Mouse (Mus musculus): Measurements from ENCODE around the gene Zscan12. TPM values are rescaled to one million over a fixed set of nuclear protein-coding genes. Genes with fewer than 3 reads are reported as not detected.
"Not testable (repeated sequence)": the region's sequence is repeated elsewhere in the genome, so short reads cannot be mapped to it uniquely, and the experiment has no call there.

The Zscan12 gene
- total and polyA plus RNA-seq, 3 experiments: 1.3 to 5.1 (median 4.8) TPM

- peaks cover 3% of the 10 kb centered on the region for H3K4me1 ChIP-seq (ENCODE audit: control insufficient read depth, insufficient read depth, low read length)
- no peaks in the 10 kb centered on the region for H3K79me2 ChIP-seq (replicated peaks; ENCODE audit: control insufficient read depth, insufficient read depth, low read length)
- 98% methylated on average over 1 of the region's 1 CpGs for WGBS
- H3K36me3 ChIP-seq (ENCODE audit: control insufficient read depth, insufficient read depth, low read length): peaks cover 35% of the 10 kb centered on the region
- no peak overlapping the region for H3K9ac ChIP-seq (ENCODE audit: low read depth, low read length)
- DNase-seq: no peak
- intact Hi-C loops (cut with DNase I): no loop called here
- H3K27ac ChIP-seq: no peak overlapping the region
- no peak for TF ChIP-seq POLR2A (IDR thresholded peaks at IDR 0.05; ENCODE audit: insufficient read depth, low read depth, low read length)
- no peak for TF ChIP-seq EP300 (IDR thresholded peaks at IDR 0.05; ENCODE audit: insufficient read depth, low read depth, low read length)
- no peak for TF ChIP-seq CTCF (IDR thresholded peaks at IDR 0.05)
- no peak overlapping the region for H3K4me3 ChIP-seq
- H3K27me3 ChIP-seq (ENCODE audit: control insufficient read depth, insufficient read depth, low read length): no peaks in the 10 kb centered on the region
Observed at GRCm38 (mm10) chr13:21395211-21395610, 32.6 kb downstream of the Zscan12 start.

GRCm38 (mm10) chr13:21395623-21396022 lies 33.0 kb downstream of the Zscan12 start:
- Histone ChIP-seq H3K4me3 (no peak overlapping the region), H3K9ac (ENCODE audit: low read depth, low read length) (no peak overlapping the region), H3K36me3 (ENCODE audit: control insufficient read depth, insufficient read depth, low read length) (peaks cover 35% of the 10 kb centered on the region), H3K27ac (no peak overlapping the region), H3K4me1 (ENCODE audit: control insufficient read depth, insufficient read depth, low read length) (peaks cover 3% of the 10 kb centered on the region), H3K27me3 (ENCODE audit: control insufficient read depth, insufficient read depth, low read length) (no peaks in the 10 kb centered on the region), H3K79me2 (replicated peaks; ENCODE audit: control insufficient read depth, insufficient read depth, low read length) (no peaks in the 10 kb centered on the region)
- 93% methylated on average over 6 of the region's 6 CpGs for WGBS
- intact Hi-C loops (cut with DNase I): loop anchor here (2.0 kb wide), 1 partner anchor 67 kb away; no protein-coding TSS in a partner anchor
- DNase-seq: no peak
- TF ChIP-seq POLR2A (IDR thresholded peaks at IDR 0.05; ENCODE audit: insufficient read depth, low read depth, low read length) (no peak), CTCF (IDR thresholded peaks at IDR 0.05) (no peak)

- not testable (repeated sequence) for H3K9ac ChIP-seq (ENCODE audit: low read depth, low read length); H3K4me1 ChIP-seq (ENCODE audit: control insufficient read depth, insufficient read depth, low read length); H3K27ac ChIP-seq; H3K27me3 ChIP-seq (ENCODE audit: control insufficient read depth, insufficient read depth, low read length); H3K4me3 ChIP-seq; H3K79me2 ChIP-seq (replicated peaks; ENCODE audit: control insufficient read depth, insufficient read depth, low read length)
- peaks cover 33% of the 10 kb centered on the region for H3K36me3 ChIP-seq (ENCODE audit: control insufficient read depth, insufficient read depth, low read length)
- DNase-seq: peak; percentile 26 to 53
- 90% methylated on average over 18 of the region's 18 CpGs for WGBS
- intact Hi-C loops (cut with DNase I): loop anchor here (2.0 kb wide), 1 partner anchor 67 kb away; no protein-coding TSS in a partner anchor
Observed at GRCm38 (mm10) chr13:21396048-21396447, 33.4 kb downstream of the Zscan12 start.

GRCm38 (mm10) chr13:21397486-21397885 lies 34.9 kb downstream of the Zscan12 start:
- H3K4me1 ChIP-seq (ENCODE audit: control insufficient read depth, insufficient read depth, low read length): peaks cover 6% of the 10 kb centered on the region
- H3K9ac ChIP-seq (ENCODE audit: low read depth, low read length): no peak overlapping the region
- no peaks in the 10 kb centered on the region for H3K27me3 ChIP-seq (ENCODE audit: control insufficient read depth, insufficient read depth, low read length)
- no peak for DNase-seq
- no peaks in the 10 kb centered on the region for H3K79me2 ChIP-seq (replicated peaks; ENCODE audit: control insufficient read depth, insufficient read depth, low read length)
- WGBS: 59% methylated on average over 2 of the region's 2 CpGs
- intact Hi-C loops (cut with DNase I): loop anchor here (2.0 kb wide), 1 partner anchor 69 kb away; no protein-coding TSS in a partner anchor
- TF ChIP-seq CTCF (IDR thresholded peaks at IDR 0.05) (no peak), POLR2A (IDR thresholded peaks at IDR 0.05; ENCODE audit: insufficient read depth, low read depth, low read length) (no peak), EP300 (IDR thresholded peaks at IDR 0.05; ENCODE audit: insufficient read depth, low read depth, low read length) (no peak)
- no peak overlapping the region for H3K27ac ChIP-seq
- H3K36me3 ChIP-seq (ENCODE audit: control insufficient read depth, insufficient read depth, low read length): peaks cover 37% of the 10 kb centered on the region
- H3K4me3 ChIP-seq: no peak overlapping the region

- Histone ChIP-seq H3K4me3 (peak overlapping the region; percentile 88), H3K27me3 (ENCODE audit: control insufficient read depth, insufficient read depth, low read length) (no peaks in the 10 kb centered on the region), H3K9ac (ENCODE audit: low read depth, low read length) (no peak overlapping the region), H3K4me1 (ENCODE audit: control insufficient read depth, insufficient read depth, low read length) (peaks cover 6% of the 10 kb centered on the region), H3K79me2 (replicated peaks; ENCODE audit: control insufficient read depth, insufficient read depth, low read length) (no peaks in the 10 kb centered on the region), H3K27ac (no peak overlapping the region), H3K36me3 (ENCODE audit: control insufficient read depth, insufficient read depth, low read length) (peaks cover 27% of the 10 kb centered on the region)
- WGBS: 42% methylated on average over 3 of the region's 3 CpGs
- TF ChIP-seq CTCF (IDR thresholded peaks at IDR 0.05) (no peak), POLR2A (IDR thresholded peaks at IDR 0.05; ENCODE audit: insufficient read depth, low read depth, low read length) (no peak), EP300 (IDR thresholded peaks at IDR 0.05; ENCODE audit: insufficient read depth, low read depth, low read length) (no peak)
- no peak for DNase-seq
- intact Hi-C loops (cut with DNase I): loop anchor here (5.0 kb wide), 1 partner anchor 66 kb away; the partner anchor contains the start of gene Nkapl
Observed at GRCm38 (mm10) chr13:21401166-21401565, 38.5 kb downstream of the Zscan12 start.

GRCm38 (mm10) chr13:21401636-21402286 lies 39.1 kb downstream of the Zscan12 start:
- DNase-seq: no peak
- Histone ChIP-seq H3K4me1 (ENCODE audit: control insufficient read depth, insufficient read depth, low read length) (peaks cover 6% of the 10 kb centered on the region), H3K4me3 (peak overlapping the region; percentile 88), H3K27ac (peak overlapping the region; percentile 95), H3K79me2 (replicated peaks; ENCODE audit: control insufficient read depth, insufficient read depth, low read length) (no peaks in the 10 kb centered on the region), H3K9ac (ENCODE audit: low read depth, low read length) (peak overlapping the region; percentile 88), H3K36me3 (ENCODE audit: control insufficient read depth, insufficient read depth, low read length) (peaks cover 27% of the 10 kb centered on the region), H3K27me3 (ENCODE audit: control insufficient read depth, insufficient read depth, low read length) (no peaks in the 10 kb centered on the region)
- intact Hi-C loops (cut with DNase I): loop anchor here (1.0 to 5.0 kb wide), 5 partner anchors 39 to 130 kb away; partner anchors contain the start of genes Nkapl, Zkscan8, Zscan12 and Zscan26
- TF ChIP-seq CTCF (IDR thresholded peaks at IDR 0.05): no peak
- TF ChIP-seq EP300 (IDR thresholded peaks at IDR 0.05; ENCODE audit: insufficient read depth, low read depth, low read length): no peak
- TF ChIP-seq POLR2A (IDR thresholded peaks at IDR 0.05; ENCODE audit: insufficient read depth, low read depth, low read length): no peak
- 7% methylated on average over 12 of the region's 12 CpGs for WGBS
